14 mouse cellular contexts compared by ENCODE assay signal in genomic region chr19:40633144-40633543, GRCm38 (mm10). TPM values are rescaled to one million over a fixed set of nuclear protein-coding genes. Genes with fewer than 3 reads are reported as not detected.
A peak's percentile ranks its signal among the peaks of the same experiment; 100 is the strongest.
DNase-seq lines count a peak whose midpoint lies in the region; TF ChIP-seq lines count a peak whose summit lies in the region.
"Had no signal": no experiment of that assay in that cellular context is flagged by ENCODE, and none has a peak within 500 bp of the region (broad histone marks: within the 10 kb centered on the region; RNA-seq: fewer than 3 reads in every experiment).

No protein-coding gene starts in this region.

- DNase-seq in heart, adult 11 months: peak; percentile 10
- no peak for DNase-seq in heart, adult 9 months (ENCODE audit: low spot score in 2 of 2)
- no peak for DNase-seq in left cerebral cortex, adult 2 months (ENCODE audit: extremely low spot score in 1 of 2, low spot score in 2 of 2)
- DNase-seq in left cerebral cortex, postnatal 36 days (ENCODE audit: low spot score in 2 of 2): no peak
- DNase-seq in CH12.LX (ENCODE audit: extremely low read depth): no peak
- DNase-seq in adrenal gland, postnatal 4 days (ENCODE audit: low spot score in 2 of 2): no peak
- no peak for DNase-seq in frontal cortex, postnatal 14 days (ENCODE audit: low spot score in 2 of 2)
- DNase-seq: gastrocnemius, postnatal 36 days; right cerebral cortex, postnatal 4 days; thymus, adult 18-20 months had no signal

- dilution Hi-C loops in CH12.LX (cut with MboI; ENCODE audit: extremely low pct_ligation_motif_present, extremely low pct_unique_long_range_greater_than_20kb, low sequenced_read_pairs): no loop called here

- TF ChIP-seq POLR2A in CH12.LX (IDR thresholded peaks at IDR 0.05; ENCODE audit: low read depth, low read length): no peak
- no peak for TF ChIP-seq POLR2A in bone marrow, adult 2 months (IDR thresholded peaks at IDR 0.05; ENCODE audit: borderline replicate concordance, control insufficient read depth, low read depth, low read length)

- H3K9ac ChIP-seq in CH12.LX (ENCODE audit: insufficient read depth, low read depth): no peak overlapping the region
- H3K9ac ChIP-seq: lung, embryonic 15.5 days; midbrain, embryonic 13.5 days had no signal

- WGBS in bone marrow, adult 2 months: 52% methylated on average over 1 of the region's 1 CpGs

- in situ Hi-C loops in CH12.LX (cut with MboI; ENCODE audit: low pct_ligation_motif_present, low pct_unique_long_range_greater_than_20kb, low sequenced_read_pairs): no loop called here

- peaks cover under 1 to 20% of the 10 kb centered on the region in 2 experiments; a peak in 3 of 4 replicates for H3K4me1 ChIP-seq in CH12.LX (ENCODE audit: control insufficient read depth in 1 of 2, insufficient read depth in 2 of 2)
- H3K4me1 ChIP-seq in bone marrow, adult 2 months (ENCODE audit: control insufficient read depth, insufficient read depth, low read length): no peaks in the 10 kb centered on the region; the same call in 1 of the 2 replicates
- H3K4me1 ChIP-seq: midbrain, embryonic 13.5 days had no signal

- no peak overlapping the region for H3K27ac ChIP-seq in left cerebral cortex, adult 2 months
- no peak overlapping the region for H3K27ac ChIP-seq in CH12.LX (ENCODE audit: insufficient read depth, low read depth)
- H3K27ac ChIP-seq in bone marrow, adult 2 months (ENCODE audit: control insufficient read depth, insufficient read depth, low read depth, low read length, poor library complexity): no peak overlapping the region
- H3K27ac ChIP-seq: lung, embryonic 15.5 days; midbrain, embryonic 13.5 days had no signal

- intact Hi-C loops in left cerebral cortex, adult 2 months (cut with DNase I): no loop called here
- intact Hi-C loops in left cerebral cortex, postnatal 36 days (cut with DNase I): loop anchor here (1.0 kb wide), 1 partner anchor 66 kb away; no protein-coding TSS in a partner anchor

- no peaks in the 10 kb centered on the region for H3K27me3 ChIP-seq in CH12.LX (replicated peaks)
- H3K27me3 ChIP-seq: lung, embryonic 15.5 days; midbrain, embryonic 13.5 days had no signal

- no peaks in the 10 kb centered on the region for H3K36me3 ChIP-seq in CH12.LX (replicated peaks in 1 of 2; ENCODE audit: control insufficient read depth in 1 of 2, insufficient read depth in 1 of 2, low read length in 1 of 2)
- H3K36me3 ChIP-seq: lung, embryonic 15.5 days; midbrain, embryonic 13.5 days had no signal

- TF ChIP-seq CTCF in left cerebral cortex, adult 2 months (IDR thresholded peaks at IDR 0.05): peak; percentile 28
- peak; percentile 31 to 50; a peak in 3 of 4 replicates for TF ChIP-seq CTCF in CH12.LX (conservative IDR thresholded peaks at IDR 0.05 in 1 of 2, IDR thresholded peaks at IDR 0.05 in 1 of 2; ENCODE audit: low read depth in 2 of 2, low read length in 2 of 2)
- TF ChIP-seq CTCF in bone marrow, adult 2 months (IDR thresholded peaks at IDR 0.05; ENCODE audit: control insufficient read depth, insufficient read depth, low read length): peak; percentile 22; the same call in 1 of the 2 replicates

- TF ChIP-seq RAD21 in CH12.LX (IDR thresholded peaks at IDR 0.05; ENCODE audit: low read depth, low read length): peak; percentile 39

- no peaks in the 10 kb centered on the region for H3K9me3 ChIP-seq in CH12.LX (replicated peaks; ENCODE audit: low read length)
- H3K9me3 ChIP-seq: lung, embryonic 15.5 days; midbrain, embryonic 13.5 days had no signal

- TF ChIP-seq EP300 in CH12.LX (IDR thresholded peaks at IDR 0.05; ENCODE audit: low read length): no peak

- no peaks in the 10 kb centered on the region for H3K79me2 ChIP-seq in CH12.LX (replicated peaks; ENCODE audit: control insufficient read depth, extremely low read depth, insufficient read depth, poor library complexity, severe bottlenecking)

- no peak overlapping the region for H3K4me2 ChIP-seq in CH12.LX (ENCODE audit: insufficient read depth, low read depth, poor library complexity, severe bottlenecking)
- H3K4me2 ChIP-seq: lung, embryonic 15.5 days; midbrain, embryonic 13.5 days had no signal

- H3K4me3 ChIP-seq in left cerebral cortex, adult 2 months: no peak overlapping the region
- no peak overlapping the region for H3K4me3 ChIP-seq in CH12.LX (replicated peaks in 1 of 3; ENCODE audit: low read depth in 2 of 3, low read length in 2 of 3, poor library complexity in 1 of 3)
- no peak overlapping the region for H3K4me3 ChIP-seq in bone marrow, adult 2 months (replicated peaks; ENCODE audit: control insufficient read depth, low read depth, low read length)
- H3K4me3 ChIP-seq: lung, embryonic 15.5 days; midbrain, embryonic 13.5 days had no signal

TF ChIP-seq in CH12.LX, 34 proteins besides CTCF, POLR2A, EP300 and RAD21:
- no peak for TF ChIP-seq ZKSCAN1 (IDR thresholded peaks at IDR 0.05; ENCODE audit: borderline replicate concordance, low read depth, low read length)
- TF ChIP-seq ELF1 (IDR thresholded peaks at IDR 0.05; ENCODE audit: low read depth, low read length): no peak
- no peak for TF ChIP-seq MXI1 (IDR thresholded peaks at IDR 0.05; ENCODE audit: low read depth, low read length)
- TF ChIP-seq POLR2AphosphoS2 (IDR thresholded peaks at IDR 0.05; ENCODE audit: low read depth, low read length): no peak
- TF ChIP-seq PAX5 (IDR thresholded peaks at IDR 0.05; ENCODE audit: low read length): no peak
- no peak for TF ChIP-seq NRF1 (IDR thresholded peaks at IDR 0.05; ENCODE audit: low read depth, low read length)
- no peak for TF ChIP-seq TCF12 (IDR thresholded peaks at IDR 0.05; ENCODE audit: low read depth, low read length)
- TF ChIP-seq GABPA (IDR thresholded peaks at IDR 0.05; ENCODE audit: insufficient replicate concordance, low read depth, low read length): no peak
- 0 out of 2 replicates have a peak, but pooled peaks have one; percentile 44 for TF ChIP-seq MYC (IDR thresholded peaks at IDR 0.05; ENCODE audit: low read depth, low read length)
- TF ChIP-seq SMC3 (IDR thresholded peaks at IDR 0.05; ENCODE audit: low read depth, low read length): peak; percentile 41
- no peak for TF ChIP-seq USF2 (conservative IDR thresholded peaks at IDR 0.05; ENCODE audit: low read depth, low read length)

RNA-seq across cellular contexts. Expression of gene Entpd1, which starts 21.0 kb away (rescaled TPM):
- total RNA-seq in left cerebral cortex, adult 2 months (2021): 10 to 100 TPM; 14.1 to 18.4 TPM
- total RNA-seq in left cerebral cortex, postnatal 36 days (2021): 10 to 100 TPM; 12.5 to 16.9 TPM
- total RNA-seq in CH12.LX (2012; rRNA removed) (21.2 TPM in 2 replicates), CH12.LX (2014; rRNA removed) (14.7 and 15.7 TPM in 2 replicates)
- polyA plus RNA-seq in CH12.LX (2012; ENCODE audit: insufficient read length, low read depth): 18.6 and 19.5 TPM in 2 replicates
- 9.9 and 17.6 TPM in 2 replicates for polyA plus RNA-seq in bone marrow, adult 2 months (2011; ENCODE audit: insufficient read depth, insufficient read length, low replicate concordance, missing spikeins)
- total RNA-seq in adrenal gland, postnatal 4 days (2021): 10 to 100 TPM; 34.7 to 37.2 TPM
- polyA plus RNA-seq: C2C12 had no signal

RNA-seq across cellular contexts. Expression of gene Tctn3, which starts 21.1 kb away (rescaled TPM):
- total RNA-seq in left cerebral cortex, adult 2 months (2021): 10 to 100 TPM; 20.7 to 22.4 TPM
- 10 to 100 TPM; 17.2 to 25.0 TPM for total RNA-seq in left cerebral cortex, postnatal 36 days (2021)
- total RNA-seq in CH12.LX (2012; rRNA removed) (8.4 and 9.9 TPM in 2 replicates), CH12.LX (2014; rRNA removed) (5.8 and 6.4 TPM in 2 replicates)
- 7.4 and 10.6 TPM in 2 replicates for polyA plus RNA-seq in CH12.LX (2012; ENCODE audit: insufficient read length, low read depth)
- 1.2 and 2.7 TPM in 2 replicates for polyA plus RNA-seq in bone marrow, adult 2 months (2011; ENCODE audit: insufficient read depth, insufficient read length, low replicate concordance, missing spikeins)
- 1 to 10 TPM; 9.1 to 9.3 TPM for total RNA-seq in adrenal gland, postnatal 4 days (2021)

RNA-seq across cellular contexts. Expression of gene Aldh18a1, which starts 44.9 kb away (rescaled TPM):
- 10 to 100 TPM; 22.7 to 25.4 TPM for total RNA-seq in left cerebral cortex, adult 2 months (2021)
- 10 to 100 TPM; 23.0 to 25.8 TPM for total RNA-seq in left cerebral cortex, postnatal 36 days (2021)
- total RNA-seq in CH12.LX (2012; rRNA removed): 134 and 193 TPM in 2 replicates
- total RNA-seq in CH12.LX (2014; rRNA removed): 101 and 104 TPM in 2 replicates
- polyA plus RNA-seq in CH12.LX (2012; ENCODE audit: insufficient read length, low read depth): 92.2 and 120 TPM in 2 replicates
- polyA plus RNA-seq in bone marrow, adult 2 months (2011; ENCODE audit: insufficient read depth, insufficient read length, low replicate concordance, missing spikeins): 14.8 and 15.5 TPM in 2 replicates
- 10 to 100 TPM; 27.7 to 38.2 TPM for total RNA-seq in adrenal gland, postnatal 4 days (2021)
